Mouse (Mus musculus): ENCODE results near the gene D630039A03Rik. TPM values are rescaled to one million over a fixed set of nuclear protein-coding genes. Genes with fewer than 3 reads are reported as not detected.

Gene D630039A03Rik
- 0.07 and 0.10 TPM in 2 replicates for polyA plus RNA-seq (2014; fragmentation: Nextera tagmentation; extraction: Ambion mirVana)

GRCm38 (mm10) chr4:57916201-57916661 is at the start of gene D630039A03Rik:
Gene D630039A03Rik, minus strand, starts transcription at chr4:57916297.
- Histone ChIP-seq H3K27me3 (ENCODE audit: control insufficient read depth, insufficient read depth, low read length) (0 out of 2 replicates have a peak, but pooled peaks cover 6% of the 10 kb centered on the region), H3K9ac (ENCODE audit: low read depth, low read length) (peak within 1 kb of the TSS; percentile 4; the same call in 1 of the 2 replicates), H3K27ac (ENCODE audit: low read depth, low read length) (no peak within 1 kb of the TSS), H3K4me3 (ENCODE audit: low read depth, low read length) (peak within 1 kb of the TSS; percentile 27), H3K36me3 (ENCODE audit: control insufficient read depth, insufficient read depth, low read length) (no peaks in the 10 kb centered on the region), H3K4me2 (peak within 1 kb of the TSS; percentile 65), H3K4me1 (ENCODE audit: control insufficient read depth, insufficient read depth, low read length) (peaks cover 8% of the 10 kb centered on the region), H3K9me3 (replicated peaks; ENCODE audit: control insufficient read depth, low read length) (no peaks in the 10 kb centered on the region; the same call in 1 of the 2 replicates)
- 13% methylated on average over 9 of the region's 9 CpGs for WGBS (ENCODE audit: insufficient replicate concordance)
- no peak for ATAC-seq (replicated peaks; ENCODE audit: insufficient number of reproducible peaks, low FRiP score, low TSS enrichment)

GRCm38 (mm10) chr4:57965516-57965915 is 49.4 kb upstream of the D630039A03Rik start:
- ATAC-seq (replicated peaks; ENCODE audit: insufficient number of reproducible peaks, low FRiP score, low TSS enrichment) = no peak
- H3K4me3 ChIP-seq (ENCODE audit: low read depth, low read length) = no peak overlapping the region
- H3K9ac ChIP-seq (ENCODE audit: low read depth, low read length) = no peak overlapping the region
- H3K9me3 ChIP-seq (replicated peaks; ENCODE audit: control insufficient read depth, low read length) = no peaks in the 10 kb centered on the region
- H3K27me3 ChIP-seq (ENCODE audit: control insufficient read depth, insufficient read depth, low read length) = no peaks in the 10 kb centered on the region
- no peaks in the 10 kb centered on the region for H3K4me1 ChIP-seq (ENCODE audit: control insufficient read depth, insufficient read depth, low read length)
- H3K27ac ChIP-seq (ENCODE audit: low read depth, low read length) = no peak overlapping the region
- 88% methylated on average over 4 of the region's 4 CpGs for WGBS (ENCODE audit: insufficient replicate concordance)
- H3K36me3 ChIP-seq (ENCODE audit: control insufficient read depth, insufficient read depth, low read length) = no peaks in the 10 kb centered on the region
- H3K4me2 ChIP-seq = no peak overlapping the region

- no peaks in the 10 kb centered on the region for H3K4me1 ChIP-seq (ENCODE audit: control insufficient read depth, insufficient read depth, low read length)
- no peak overlapping the region for H3K9ac ChIP-seq (ENCODE audit: low read depth, low read length)
- WGBS (ENCODE audit: insufficient replicate concordance) = 63% methylated on average over 1 of the region's 1 CpGs
- H3K36me3 ChIP-seq (ENCODE audit: control insufficient read depth, insufficient read depth, low read length) = no peaks in the 10 kb centered on the region
- no peak overlapping the region for H3K4me2 ChIP-seq
- H3K9me3 ChIP-seq (replicated peaks; ENCODE audit: control insufficient read depth, low read length) = no peaks in the 10 kb centered on the region
- H3K27ac ChIP-seq (ENCODE audit: low read depth, low read length) = no peak overlapping the region
- no peak overlapping the region for H3K4me3 ChIP-seq (ENCODE audit: low read depth, low read length)
- H3K27me3 ChIP-seq (ENCODE audit: control insufficient read depth, insufficient read depth, low read length) = no peaks in the 10 kb centered on the region
- no peak for ATAC-seq (replicated peaks; ENCODE audit: insufficient number of reproducible peaks, low FRiP score, low TSS enrichment)
Observed at GRCm38 (mm10) chr4:57964143-57964542, 48.0 kb upstream of the D630039A03Rik start.

GRCm38 (mm10) chr4:57959056-57959455 is 43.0 kb upstream of the D630039A03Rik start:
- H3K27ac ChIP-seq (ENCODE audit: low read depth, low read length) = no peak overlapping the region
- H3K4me1 ChIP-seq (ENCODE audit: control insufficient read depth, insufficient read depth, low read length) = peaks cover 12% of the 10 kb centered on the region
- no peak for ATAC-seq (replicated peaks; ENCODE audit: insufficient number of reproducible peaks, low FRiP score, low TSS enrichment)
- no peak overlapping the region for H3K9ac ChIP-seq (ENCODE audit: low read depth, low read length)
- H3K4me2 ChIP-seq = no peak overlapping the region
- H3K4me3 ChIP-seq (ENCODE audit: low read depth, low read length) = no peak overlapping the region
- no peaks in the 10 kb centered on the region for H3K27me3 ChIP-seq (ENCODE audit: control insufficient read depth, insufficient read depth, low read length)
- 84% methylated on average over 8 of the region's 8 CpGs for WGBS (ENCODE audit: insufficient replicate concordance)
- H3K36me3 ChIP-seq (ENCODE audit: control insufficient read depth, insufficient read depth, low read length) = no peaks in the 10 kb centered on the region
- no peaks in the 10 kb centered on the region for H3K9me3 ChIP-seq (replicated peaks; ENCODE audit: control insufficient read depth, low read length)

GRCm38 (mm10) chr4:57958098-57958497 is 42.0 kb upstream of the D630039A03Rik start:
- no peak overlapping the region for H3K9ac ChIP-seq (ENCODE audit: low read depth, low read length)
- no peaks in the 10 kb centered on the region for H3K9me3 ChIP-seq (replicated peaks; ENCODE audit: control insufficient read depth, low read length)
- H3K4me3 ChIP-seq (ENCODE audit: low read depth, low read length) = no peak overlapping the region
- no peaks in the 10 kb centered on the region for H3K27me3 ChIP-seq (ENCODE audit: control insufficient read depth, insufficient read depth, low read length)
- H3K4me1 ChIP-seq (ENCODE audit: control insufficient read depth, insufficient read depth, low read length) = peaks cover 12% of the 10 kb centered on the region
- 78% methylated on average over 9 of the region's 9 CpGs for WGBS (ENCODE audit: insufficient replicate concordance)
- no peak overlapping the region for H3K4me2 ChIP-seq
- H3K27ac ChIP-seq (ENCODE audit: low read depth, low read length) = no peak overlapping the region
- no peak for ATAC-seq (replicated peaks; ENCODE audit: insufficient number of reproducible peaks, low FRiP score, low TSS enrichment)
- no peaks in the 10 kb centered on the region for H3K36me3 ChIP-seq (ENCODE audit: control insufficient read depth, insufficient read depth, low read length)

- Histone ChIP-seq H3K9me3 (replicated peaks; ENCODE audit: control insufficient read depth, low read length) (no peaks in the 10 kb centered on the region), H3K27ac (ENCODE audit: low read depth, low read length) (peak overlapping the region; percentile 95), H3K36me3 (ENCODE audit: control insufficient read depth, insufficient read depth, low read length) (no peaks in the 10 kb centered on the region), H3K4me3 (ENCODE audit: low read depth, low read length) (peak overlapping the region; percentile 81), H3K4me1 (ENCODE audit: control insufficient read depth, insufficient read depth, low read length) (peaks cover 12% of the 10 kb centered on the region), H3K27me3 (ENCODE audit: control insufficient read depth, insufficient read depth, low read length) (no peaks in the 10 kb centered on the region), H3K9ac (ENCODE audit: low read depth, low read length) (peak overlapping the region; percentile 74), H3K4me2 (peak overlapping the region; percentile 75)
- 44% methylated on average over 11 of the region's 11 CpGs for WGBS (ENCODE audit: insufficient replicate concordance)
- no peak for ATAC-seq (replicated peaks; ENCODE audit: insufficient number of reproducible peaks, low FRiP score, low TSS enrichment)
Observed at GRCm38 (mm10) chr4:57957200-57958085, 41.3 kb upstream of the D630039A03Rik start.

- WGBS (ENCODE audit: insufficient replicate concordance) = under 1% methylated on average over 67 of the region's 71 CpGs
- peaks cover 12% of the 10 kb centered on the region for H3K4me1 ChIP-seq (ENCODE audit: control insufficient read depth, insufficient read depth, low read length)
- H3K36me3 ChIP-seq (ENCODE audit: control insufficient read depth, insufficient read depth, low read length) = peaks cover 6% of the 10 kb centered on the region
- no peaks in the 10 kb centered on the region for H3K9me3 ChIP-seq (replicated peaks; ENCODE audit: control insufficient read depth, low read length)
- ATAC-seq (replicated peaks; ENCODE audit: insufficient number of reproducible peaks, low FRiP score, low TSS enrichment) = peak; percentile 97
- H3K4me2 ChIP-seq = peak within 1 kb of the TSS; percentile 76
- H3K4me3 ChIP-seq (ENCODE audit: low read depth, low read length) = peak within 1 kb of the TSS; percentile 81
- H3K27me3 ChIP-seq (ENCODE audit: control insufficient read depth, insufficient read depth, low read length) = no peaks in the 10 kb centered on the region
- H3K27ac ChIP-seq (ENCODE audit: low read depth, low read length) = peak within 1 kb of the TSS; percentile 95
- H3K9ac ChIP-seq (ENCODE audit: low read depth, low read length) = peak within 1 kb of the TSS; percentile 90
Observed at GRCm38 (mm10) chr4:57956029-57956960, 40.2 kb upstream of the D630039A03Rik start, which contains the start of gene Txn1. Gene Txn1, minus strand, starts transcription at chr4:57956411.

GRCm38 (mm10) chr4:57955544-57955958 is 39.5 kb upstream of the D630039A03Rik start:
- peaks cover 12% of the 10 kb centered on the region for H3K4me1 ChIP-seq (ENCODE audit: control insufficient read depth, insufficient read depth, low read length)
- no peaks in the 10 kb centered on the region for H3K27me3 ChIP-seq (ENCODE audit: control insufficient read depth, insufficient read depth, low read length)
- no peaks in the 10 kb centered on the region for H3K9me3 ChIP-seq (replicated peaks; ENCODE audit: control insufficient read depth, low read length)
- peak overlapping the region; percentile 76 for H3K4me2 ChIP-seq
- peak overlapping the region; percentile 90 for H3K9ac ChIP-seq (ENCODE audit: low read depth, low read length)
- peak overlapping the region; percentile 87 for H3K27ac ChIP-seq (ENCODE audit: low read depth, low read length)
- peaks cover 14% of the 10 kb centered on the region for H3K36me3 ChIP-seq (ENCODE audit: control insufficient read depth, insufficient read depth, low read length)
- 0% methylated on average over 25 of the region's 25 CpGs for WGBS (ENCODE audit: insufficient replicate concordance)
- ATAC-seq (replicated peaks; ENCODE audit: insufficient number of reproducible peaks, low FRiP score, low TSS enrichment) = peak; percentile 24
- H3K4me3 ChIP-seq (ENCODE audit: low read depth, low read length) = peak overlapping the region; percentile 81

Data from heart, embryonic 11.5 days (tissue).